Mouse (Mus musculus) adipocyte (in vitro differentiated cells): ENCODE data around the gene Fam98a.

Experiments used
- DNase-seq: peaks from one replicate; pipeline ENCODE4 v3.0.0-alpha.2; 2016; ENCODE audit warnings: low spot score

The Fam98a gene

GRCm38 (mm10) chr17:75551512-75552400 is at the start of gene Fam98a:
TSS of gene Fam98a (minus strand) at chr17:75551946.
- peak; percentile 100 for DNase-seq

- no peak for DNase-seq
Measured at GRCm38 (mm10) chr17:75598652-75599051, 46.9 kb upstream of the Fam98a start.

GRCm38 (mm10) chr17:75582738-75583137 is 31.0 kb upstream of the Fam98a start:
- no peak for DNase-seq

GRCm38 (mm10) chr17:75575608-75576007 is 23.9 kb upstream of the Fam98a start:
- DNase-seq = no peak

GRCm38 (mm10) chr17:75558041-75558440 is 6.3 kb upstream of the Fam98a start:
- no peak for DNase-seq

GRCm38 (mm10) chr17:75557031-75557430 is 5.3 kb upstream of the Fam98a start:
- DNase-seq = no peak

- DNase-seq = no peak
Measured at GRCm38 (mm10) chr17:75550771-75551413, 854 bp downstream of the Fam98a start.

- DNase-seq = peak; percentile 57
Measured at GRCm38 (mm10) chr17:75544262-75544661, 7.5 kb downstream of the Fam98a start.

GRCm38 (mm10) chr17:75543434-75543833 is 8.3 kb downstream of the Fam98a start:
- peak; percentile 35 for DNase-seq

- DNase-seq = no peak
Measured at GRCm38 (mm10) chr17:75539841-75540240, 11.9 kb downstream of the Fam98a start.

GRCm38 (mm10) chr17:75539130-75539529 is 12.6 kb downstream of the Fam98a start:
- DNase-seq = no peak

- no peak for DNase-seq
Measured at GRCm38 (mm10) chr17:75538431-75538830, 13.3 kb downstream of the Fam98a start.

GRCm38 (mm10) chr17:75537050-75537445 is 14.7 kb downstream of the Fam98a start:
- no peak for DNase-seq

GRCm38 (mm10) chr17:75536396-75537049 is 15.2 kb downstream of the Fam98a start:
- DNase-seq = peak; percentile 75

- DNase-seq = no peak
Measured at GRCm38 (mm10) chr17:75535612-75536011, 16.1 kb downstream of the Fam98a start.

GRCm38 (mm10) chr17:75534314-75535020 is 17.3 kb downstream of the Fam98a start:
- no peak for DNase-seq

GRCm38 (mm10) chr17:75532469-75532986 is 19.2 kb downstream of the Fam98a start:
- DNase-seq = no peak

- DNase-seq = no peak
Measured at GRCm38 (mm10) chr17:75529222-75529935, 22.4 kb downstream of the Fam98a start.

GRCm38 (mm10) chr17:75526411-75526810 is 25.3 kb downstream of the Fam98a start:
- no peak for DNase-seq

- no peak for DNase-seq
Measured at GRCm38 (mm10) chr17:75523812-75524211, 27.9 kb downstream of the Fam98a start.
